Mouse (Mus musculus) intestine, embryonic 15.5 days (tissue): Measurements from ENCODE around the gene C1ql1. TPM values are rescaled to one million over a fixed set of nuclear protein-coding genes. Genes with fewer than 3 reads are reported as not detected.
"Not testable (repeated sequence)": the region's sequence is repeated elsewhere in the genome, so short reads cannot be mapped to it uniquely, and the experiment has no call there.

Experiments used
- ATAC-seq: fragments of 200-750 bp; cut with Nextera tagmentation; 2 replicates; pipeline ENCODE4 v1.8.0; 2017; ENCODE audit warnings: moderate TSS enrichment, moderate library complexity
- H3K27ac ChIP-seq: fragments of 300-500 bp; sonication (generic); 2 replicates; pipeline ENCODE4 v1.5.1; 2015; ENCODE audit warnings: mild to moderate bottlenecking, inconsistent platforms
- H3K27me3 ChIP-seq: fragments of 300-500 bp; sonication (generic); replicated peaks from 2 replicates; pipeline ENCODE4 v1.6.1; 2015; ENCODE audit warnings: inconsistent platforms
- H3K36me3 ChIP-seq: fragments of 300-500 bp; sonication (generic); 2 replicates; pipeline ENCODE4 v1.6.1; 2015; ENCODE audit warnings: inconsistent platforms
- H3K4me1 ChIP-seq: fragments of 300-500 bp; sonication (generic); replicated peaks from 2 replicates; pipeline ENCODE4 v1.6.1; 2015; ENCODE audit warnings: inconsistent platforms
- H3K4me2 ChIP-seq: fragments of 300-500 bp; sonication (generic); replicated peaks from 2 replicates; pipeline ENCODE4 v1.6.1; 2015; ENCODE audit warnings: mild to moderate bottlenecking, inconsistent platforms
- H3K4me3 ChIP-seq: fragments of 300-500 bp; sonication (generic); replicated peaks from 2 replicates; pipeline ENCODE4 v1.5.1; 2015; ENCODE audit warnings: inconsistent platforms
- H3K9ac ChIP-seq: fragments of 300-500 bp; sonication (generic); 2 replicates; pipeline ENCODE4 v1.6.1; 2015; ENCODE audit warnings: inconsistent platforms
- H3K9me3 ChIP-seq: fragments of 300-500 bp; sonication (generic); 2 replicates; pipeline ENCODE4 v1.6.1; 2016; ENCODE audit warnings: inconsistent platforms
- WGBS: fragments of 180-500 bp; shearing (Covaris S2); methylation state at CpG from one replicate; pipeline ENCODE4 v1.1.7; 2015; 5-methylcytosine and 5-hydroxymethylcytosine counted together
- polyA plus RNA-seq: library from polyadenylated mRNA; unstranded; fragments of >200 nt; fragmentation: Nextera tagmentation; extraction: Ambion mirVana; gene quantifications from 2 replicates; pipeline ENCODE4 v1.2.1, GENCODE M21; 2015

Gene C1ql1
- polyA plus RNA-seq, 1 experiment from 2014 or later: 4.2 TPM

DNA sequence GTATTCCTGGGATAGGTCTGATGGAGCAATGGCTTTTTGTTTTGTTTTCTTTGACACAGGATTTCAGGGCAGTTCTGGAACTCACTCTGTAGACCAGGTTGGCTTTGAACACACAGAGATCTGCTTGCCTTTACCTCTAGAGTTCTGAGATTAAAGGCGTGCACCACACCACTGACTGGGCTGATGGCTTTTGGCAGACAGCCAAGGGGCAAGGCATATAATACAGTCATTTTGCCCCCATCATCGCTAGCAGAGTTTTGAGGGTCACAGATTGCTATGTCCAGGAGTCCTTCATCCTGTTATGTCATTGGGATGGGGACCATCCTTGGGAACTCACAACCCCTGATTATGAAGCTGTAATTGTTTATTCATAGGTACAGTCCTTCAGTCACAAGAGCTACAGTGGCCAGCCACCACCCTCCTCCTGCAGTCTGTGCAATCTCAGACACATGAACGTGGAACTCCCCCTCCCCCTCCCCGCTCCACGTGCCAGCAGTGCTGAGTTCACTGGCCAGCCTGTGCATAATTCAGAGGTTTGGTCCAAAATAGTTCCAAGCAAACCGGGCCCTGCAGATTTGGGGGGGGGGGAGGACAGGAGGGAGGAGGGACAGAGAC is 31.7 kb upstream of the C1ql1 start:
- Histone ChIP-seq H3K27me3 (no peaks in the 10 kb centered on the region), H3K9me3 (no peaks in the 10 kb centered on the region), H3K4me2 (no peak overlapping the region), H3K27ac (no peak overlapping the region), H3K36me3 (no peaks in the 10 kb centered on the region), H3K4me3 (no peak overlapping the region), H3K9ac (no peak overlapping the region), H3K4me1 (no peaks in the 10 kb centered on the region)
- peak; percentile 61; the same call in 1 of the 2 replicates for ATAC-seq
- WGBS: 21% methylated on average over 6 of the region's 6 CpGs

DNA sequence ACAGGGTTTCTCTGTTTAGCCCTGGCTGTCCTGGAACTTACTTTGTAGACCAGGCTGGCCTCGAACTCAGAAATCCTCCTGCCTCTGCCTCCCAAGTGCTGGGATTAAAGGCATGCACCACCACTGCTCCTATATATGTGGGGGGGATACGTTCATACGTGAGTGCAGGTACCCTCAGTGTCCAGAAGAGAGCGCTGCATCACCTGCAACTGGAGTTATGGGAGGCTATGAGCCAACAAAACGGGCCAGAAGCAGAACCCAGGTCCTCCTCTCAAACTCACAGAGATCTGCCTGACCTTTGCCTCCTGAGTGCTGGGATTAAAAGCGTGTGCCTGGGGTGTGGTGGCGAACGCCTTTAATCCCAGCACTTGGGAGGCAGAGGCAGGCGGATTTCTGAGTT is 29.5 kb upstream of the C1ql1 start:
- not testable (repeated sequence) for H3K4me1 ChIP-seq, H3K4me3 ChIP-seq, H3K36me3 ChIP-seq, H3K9ac ChIP-seq, H3K27me3 ChIP-seq, ATAC-seq, H3K4me2 ChIP-seq, H3K27ac ChIP-seq, H3K9me3 ChIP-seq
- WGBS: 84% methylated on average over 9 of the region's 9 CpGs

DNA sequence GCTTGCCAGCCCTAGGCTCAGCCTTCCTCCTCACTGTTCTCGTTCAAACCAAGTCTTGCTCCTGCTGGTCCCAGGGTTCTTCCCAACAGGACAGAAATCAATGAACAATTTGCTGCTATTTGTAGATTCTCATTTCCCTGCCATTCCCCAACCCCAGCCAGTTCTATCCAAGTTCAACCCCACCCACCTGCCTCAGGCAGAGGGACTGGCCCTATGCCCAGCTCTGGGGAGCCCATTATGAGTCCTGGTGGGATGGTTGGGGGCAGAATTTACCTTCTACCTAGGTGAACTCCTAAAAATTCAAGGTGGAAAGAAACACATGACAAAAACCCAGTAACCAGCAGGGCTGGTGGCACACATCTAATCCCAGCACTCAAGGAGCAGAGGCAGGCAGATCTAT is 25.8 kb upstream of the C1ql1 start:
- no peak for ATAC-seq
- Histone ChIP-seq H3K9ac (no peak overlapping the region), H3K4me3 (no peak overlapping the region), H3K9me3 (no peaks in the 10 kb centered on the region), H3K4me2 (no peak overlapping the region), H3K27me3 (no peaks in the 10 kb centered on the region; the same call in 1 of the 2 replicates), H3K4me1 (no peaks in the 10 kb centered on the region), H3K36me3 (no peaks in the 10 kb centered on the region), H3K27ac (no peak overlapping the region)
- WGBS: 53% methylated on average over 1 of the region's 1 CpGs

DNA sequence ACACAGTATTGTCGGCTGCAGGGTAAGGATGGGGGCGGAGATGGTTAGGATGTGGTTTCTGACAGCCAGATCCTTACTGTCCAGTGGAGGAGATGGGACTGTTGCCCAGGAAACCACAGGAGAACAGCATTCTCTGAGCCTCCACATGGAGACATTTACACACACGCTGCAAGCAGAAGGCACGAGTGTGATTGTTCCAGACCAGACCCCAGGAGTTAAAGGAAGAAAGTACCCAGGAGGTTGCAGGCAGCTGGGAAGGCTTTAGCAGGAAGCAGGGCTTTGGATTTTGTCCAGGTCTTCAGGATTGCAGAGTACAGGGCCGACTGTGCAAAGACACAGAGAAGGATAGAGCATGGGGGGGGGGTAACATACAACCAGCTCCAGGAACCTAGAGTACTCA is 25.1 kb upstream of the C1ql1 start:
- Histone ChIP-seq H3K4me2 (no peak overlapping the region), H3K27ac (no peak overlapping the region), H3K4me3 (no peak overlapping the region), H3K27me3 (no peaks in the 10 kb centered on the region; the same call in 1 of the 2 replicates), H3K9ac (no peak overlapping the region), H3K9me3 (no peaks in the 10 kb centered on the region), H3K4me1 (no peaks in the 10 kb centered on the region), H3K36me3 (no peaks in the 10 kb centered on the region)
- no peak for ATAC-seq
- WGBS: 36% methylated on average over 5 of the region's 5 CpGs

DNA sequence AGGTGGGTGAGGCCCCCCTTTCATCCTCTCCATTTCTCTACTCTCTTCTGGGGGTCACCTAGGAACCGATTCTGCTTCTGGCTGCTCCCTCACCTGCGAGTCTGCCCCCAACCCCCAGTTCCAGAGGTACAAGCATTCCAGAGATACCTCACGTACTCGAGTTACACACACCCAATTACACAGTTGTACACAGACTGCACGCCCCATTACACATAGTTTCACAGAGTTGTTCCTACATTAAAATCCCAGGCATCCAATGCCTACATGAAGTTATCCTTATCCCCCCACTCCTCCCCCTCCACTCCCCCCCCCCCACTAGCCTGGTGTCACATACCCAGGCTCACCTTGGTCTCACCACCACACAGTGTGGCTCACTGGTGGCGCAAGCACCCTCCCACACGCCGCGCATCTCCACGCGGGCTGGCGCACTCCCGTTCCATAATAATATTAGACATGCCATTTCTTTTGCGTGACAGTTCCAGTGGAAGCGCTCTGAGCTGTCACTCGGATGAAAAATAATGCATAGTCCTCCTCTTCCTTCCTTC is 18.1 kb upstream of the C1ql1 start:
- Histone ChIP-seq H3K27me3 (no peaks in the 10 kb centered on the region), H3K4me3 (no peak overlapping the region), H3K4me1 (peaks cover 10% of the 10 kb centered on the region), H3K9me3 (no peaks in the 10 kb centered on the region), H3K27ac (no peak overlapping the region), H3K36me3 (no peaks in the 10 kb centered on the region), H3K4me2 (no peak overlapping the region), H3K9ac (no peak overlapping the region)
- WGBS: 69% methylated on average over 16 of the region's 16 CpGs
- ATAC-seq: no peak

DNA sequence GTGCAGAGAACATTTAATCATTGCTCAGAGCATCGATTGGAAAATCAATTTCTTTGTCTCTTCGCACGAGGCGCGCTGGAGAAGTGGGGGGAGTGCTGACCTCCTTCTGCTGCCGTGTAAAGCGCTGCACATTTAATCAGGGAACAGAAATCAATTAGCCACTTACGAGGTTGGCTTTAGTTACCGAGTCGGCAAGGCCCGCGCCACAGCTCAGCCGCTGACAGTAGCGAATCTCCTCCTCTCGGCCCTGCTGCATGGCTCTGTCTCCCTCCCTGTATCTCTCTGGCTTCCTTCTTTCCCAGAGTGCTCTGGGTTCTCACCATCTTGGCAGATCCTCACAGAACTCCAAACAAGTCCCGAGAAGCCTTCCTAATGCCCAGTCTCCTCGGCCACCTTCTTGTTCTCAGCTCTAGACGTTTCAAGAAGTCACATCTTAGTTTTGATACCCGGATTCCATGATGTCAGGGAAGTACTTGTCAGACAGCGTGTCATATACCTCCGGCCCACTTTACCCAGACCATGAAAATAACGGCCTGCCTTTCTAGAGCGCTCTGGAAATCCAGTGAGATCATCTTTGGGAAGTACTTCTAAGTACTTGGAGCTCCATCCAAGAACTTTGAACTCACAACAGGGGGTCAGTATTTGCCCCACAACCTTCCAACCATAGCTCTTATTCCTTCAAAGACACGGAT is 17.5 kb upstream of the C1ql1 start:
- Histone ChIP-seq H3K36me3 (no peaks in the 10 kb centered on the region), H3K9ac (no peak overlapping the region), H3K4me1 (peaks cover 10% of the 10 kb centered on the region), H3K27ac (0 out of 2 replicates have a peak overlapping the region, but pooled peaks have one; percentile 18), H3K4me3 (no peak overlapping the region), H3K9me3 (no peaks in the 10 kb centered on the region), H3K27me3 (no peaks in the 10 kb centered on the region), H3K4me2 (no peak overlapping the region; the same call in 1 of the 2 replicates)
- WGBS: 30% methylated on average over 24 of the region's 24 CpGs
- ATAC-seq: no peak

DNA sequence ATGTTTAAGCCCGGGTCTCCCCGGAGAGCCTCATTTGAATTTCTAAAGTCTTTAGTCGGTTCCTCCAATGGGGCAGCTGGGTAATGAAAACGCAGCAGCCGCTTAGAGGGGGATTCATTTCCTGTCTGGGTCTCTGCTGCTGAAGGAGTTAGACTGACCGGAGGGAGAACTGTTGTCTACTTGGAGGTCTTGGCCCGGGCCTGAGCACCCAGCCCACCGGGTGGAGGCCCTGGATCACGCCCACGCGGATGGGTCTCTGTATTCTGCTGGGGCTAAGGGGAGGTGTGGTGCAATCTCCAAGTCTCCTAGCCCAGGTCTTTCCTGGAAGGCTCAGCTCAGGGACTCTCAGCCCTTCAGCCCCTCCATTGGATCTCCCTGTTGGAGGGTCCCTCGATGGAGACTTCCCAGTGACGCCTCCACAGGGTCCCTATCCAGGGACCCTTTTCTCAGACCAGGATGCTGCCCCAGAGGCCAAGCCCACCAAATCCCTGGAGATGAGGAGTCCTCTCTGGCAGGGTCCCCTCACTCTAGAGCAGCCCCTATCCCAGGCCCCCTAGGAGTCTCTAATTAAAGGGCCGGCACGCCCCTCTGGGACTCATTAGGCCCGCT is 16.9 kb upstream of the C1ql1 start:
- ATAC-seq: peak; percentile 47; the same call in 1 of the 2 replicates
- peaks cover 10% of the 10 kb centered on the region for H3K4me1 ChIP-seq
- H3K9me3 ChIP-seq: no peaks in the 10 kb centered on the region
- peak overlapping the region; percentile 30 for H3K4me2 ChIP-seq
- WGBS: 12% methylated on average over 16 of the region's 16 CpGs
- no peaks in the 10 kb centered on the region for H3K36me3 ChIP-seq
- H3K27me3 ChIP-seq: no peaks in the 10 kb centered on the region
- no peak overlapping the region; the same call in 1 of the 2 replicates for H3K9ac ChIP-seq
- H3K27ac ChIP-seq: 0 out of 2 replicates have a peak overlapping the region, but pooled peaks have one; percentile 18
- no peak overlapping the region for H3K4me3 ChIP-seq

DNA sequence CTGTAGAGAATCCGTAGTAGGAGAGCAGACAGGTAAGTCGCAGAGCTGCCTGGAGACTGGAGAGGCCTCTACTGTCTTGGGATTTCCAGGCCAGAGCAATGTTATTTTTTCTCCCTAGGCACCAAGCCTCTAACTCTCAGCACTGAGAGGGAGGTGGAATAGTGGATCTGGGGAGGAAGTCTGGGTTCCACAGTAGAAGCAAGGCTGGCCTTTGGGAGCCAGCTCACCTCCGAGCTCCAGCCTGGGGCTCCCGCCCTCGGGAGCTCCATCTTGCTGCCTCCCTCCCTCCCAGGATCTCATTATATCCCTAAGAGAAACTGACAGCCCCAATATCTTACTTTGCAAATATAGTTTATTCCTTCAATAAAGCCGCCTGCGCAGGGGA is 16.4 kb upstream of the C1ql1 start:
- Histone ChIP-seq H3K4me2 (peak overlapping the region; percentile 30), H3K9ac (no peak overlapping the region; the same call in 1 of the 2 replicates)

DNA sequence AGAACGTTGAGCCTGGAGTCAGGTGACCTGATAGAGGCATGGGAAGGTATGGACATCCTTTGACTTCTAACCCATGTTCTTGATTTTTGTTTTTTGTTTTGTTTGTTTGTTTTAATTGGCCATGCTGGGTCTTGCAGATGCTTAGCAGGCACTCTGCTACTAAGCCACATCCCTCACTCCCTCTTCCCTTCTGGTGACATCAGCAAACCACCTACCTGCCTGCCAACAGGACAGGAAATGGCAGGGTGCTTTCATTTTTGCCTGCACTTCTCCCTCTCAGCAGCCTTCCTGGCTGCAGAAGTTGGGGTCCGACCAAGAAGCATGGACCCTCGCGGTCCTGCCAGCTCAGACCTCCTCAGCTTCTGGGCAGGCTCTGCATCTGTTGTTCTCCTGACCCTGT is 14.6 kb upstream of the C1ql1 start:
- H3K9me3 ChIP-seq: no peaks in the 10 kb centered on the region
- H3K4me2 ChIP-seq: no peak overlapping the region
- H3K27ac ChIP-seq: no peak overlapping the region
- H3K4me1 ChIP-seq: peaks cover 31% of the 10 kb centered on the region
- no peaks in the 10 kb centered on the region for H3K36me3 ChIP-seq
- no peak for ATAC-seq
- H3K4me3 ChIP-seq: no peak overlapping the region
- 89% methylated on average over 4 of the region's 4 CpGs for WGBS
- H3K9ac ChIP-seq: no peak overlapping the region
- no peaks in the 10 kb centered on the region for H3K27me3 ChIP-seq

More for the DNA sequence above, 16.4 kb upstream of the C1ql1 start:
- ATAC-seq: no peak
- Histone ChIP-seq H3K36me3 (no peaks in the 10 kb centered on the region), H3K9me3 (no peaks in the 10 kb centered on the region), H3K4me1 (peaks cover 14% of the 10 kb centered on the region), H3K4me3 (no peak overlapping the region), H3K27ac (no peak overlapping the region), H3K27me3 (no peaks in the 10 kb centered on the region)
- 45% methylated on average over 7 of the region's 7 CpGs for WGBS

DNA sequence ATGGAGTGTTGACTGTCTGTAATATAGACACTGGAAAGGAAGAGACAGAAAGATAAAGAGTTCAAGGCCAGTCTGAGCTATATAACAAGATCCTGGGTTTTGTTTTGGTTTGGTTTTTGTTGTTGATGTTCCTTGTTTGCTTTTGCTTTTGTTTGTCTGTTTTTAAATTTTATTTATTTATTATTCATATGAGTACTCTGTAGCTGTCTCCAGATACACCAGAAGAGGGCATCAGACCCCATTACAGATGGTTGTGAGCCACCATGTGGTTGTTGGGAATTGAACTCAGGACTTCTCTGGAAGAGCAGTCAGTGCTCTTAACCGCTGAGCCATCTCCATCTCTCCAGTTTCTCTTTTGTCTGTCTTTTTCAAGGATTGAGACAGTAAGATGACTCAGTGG is 12.4 kb upstream of the C1ql1 start:
- ATAC-seq: no peak
- 75% methylated on average over 1 of the region's 1 CpGs for WGBS
- Histone ChIP-seq H3K4me2 (no peak overlapping the region), H3K9me3 (no peaks in the 10 kb centered on the region), H3K36me3 (no peaks in the 10 kb centered on the region), H3K27ac (no peak overlapping the region), H3K27me3 (no peaks in the 10 kb centered on the region), H3K4me3 (no peak overlapping the region), H3K4me1 (peaks cover 37% of the 10 kb centered on the region), H3K9ac (no peak overlapping the region)

DNA sequence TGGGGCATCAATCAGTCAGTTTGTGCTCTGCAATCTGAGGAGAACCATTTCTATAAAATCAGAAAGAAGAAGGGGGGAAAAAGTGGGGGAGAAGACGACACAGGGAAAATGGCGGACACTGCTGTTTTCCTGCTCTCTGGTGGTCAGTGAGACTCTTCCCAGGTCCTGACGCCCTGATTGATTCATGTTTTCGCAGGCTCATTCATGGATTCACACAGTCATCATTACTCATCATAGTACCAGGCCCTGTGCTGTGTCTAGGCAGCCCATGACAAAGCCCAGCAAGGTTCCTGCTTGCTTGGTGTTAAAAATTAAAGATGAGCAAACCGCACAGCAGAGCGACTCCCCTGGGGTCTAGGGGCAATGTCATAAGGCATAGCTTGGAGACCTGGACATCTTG is 11.9 kb upstream of the C1ql1 start:
- H3K36me3 ChIP-seq: no peaks in the 10 kb centered on the region
- 82% methylated on average over 6 of the region's 6 CpGs for WGBS
- H3K27me3 ChIP-seq: no peaks in the 10 kb centered on the region

DNA sequence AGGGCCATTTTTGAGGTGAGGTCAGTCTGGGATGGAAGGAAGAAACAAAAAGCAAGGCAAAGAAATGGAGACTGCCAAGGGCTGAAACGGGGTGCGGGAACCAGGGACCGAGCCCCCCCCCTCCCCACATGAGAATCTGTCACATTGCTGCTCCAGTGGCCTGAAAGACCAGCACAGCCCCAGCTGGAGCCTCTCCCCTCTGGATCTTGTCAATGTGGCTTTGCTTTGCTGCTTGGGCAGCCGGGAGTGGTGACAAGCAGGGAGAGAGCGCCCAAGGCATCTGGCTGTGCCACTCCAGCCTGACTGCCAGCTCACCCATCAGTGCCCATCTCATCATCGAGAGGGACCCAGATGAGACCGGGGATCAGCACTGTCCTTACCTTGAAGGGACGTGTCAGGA is 11.2 kb upstream of the C1ql1 start:
- no peak for ATAC-seq

More for the DNA sequence above, 11.9 kb upstream of the C1ql1 start:
- Histone ChIP-seq H3K4me3 (no peak overlapping the region), H3K4me2 (no peak overlapping the region), H3K4me1 (peaks cover 32% of the 10 kb centered on the region), H3K27ac (no peak overlapping the region), H3K9ac (no peak overlapping the region), H3K9me3 (no peaks in the 10 kb centered on the region)
- no peak for ATAC-seq

More for the DNA sequence above, 11.2 kb upstream of the C1ql1 start:
- Histone ChIP-seq H3K27me3 (0 out of 2 replicates have a peak, but pooled peaks cover 6% of the 10 kb centered on the region), H3K4me1 (peaks cover 37% of the 10 kb centered on the region), H3K4me3 (no peak overlapping the region), H3K27ac (peak overlapping the region; percentile 82), H3K9me3 (no peaks in the 10 kb centered on the region), H3K4me2 (0 out of 2 replicates have a peak overlapping the region, but pooled peaks have one; percentile 17), H3K9ac (no peak overlapping the region), H3K36me3 (no peaks in the 10 kb centered on the region)
- 68% methylated on average over 8 of the region's 8 CpGs for WGBS
